Mouse (Mus musculus): ENCODE measurements around the gene Srd5a1. TPM values are rescaled to one million over a fixed set of nuclear protein-coding genes. Genes with fewer than 3 reads are reported as not detected.
"Not testable (repeated sequence)": the region's sequence is repeated elsewhere in the genome, so short reads cannot be mapped to it uniquely, and the experiment has no call there.

Gene Srd5a1
- polyA plus RNA-seq, 1 experiment from 2014 or later: 24.9 TPM

DNA sequence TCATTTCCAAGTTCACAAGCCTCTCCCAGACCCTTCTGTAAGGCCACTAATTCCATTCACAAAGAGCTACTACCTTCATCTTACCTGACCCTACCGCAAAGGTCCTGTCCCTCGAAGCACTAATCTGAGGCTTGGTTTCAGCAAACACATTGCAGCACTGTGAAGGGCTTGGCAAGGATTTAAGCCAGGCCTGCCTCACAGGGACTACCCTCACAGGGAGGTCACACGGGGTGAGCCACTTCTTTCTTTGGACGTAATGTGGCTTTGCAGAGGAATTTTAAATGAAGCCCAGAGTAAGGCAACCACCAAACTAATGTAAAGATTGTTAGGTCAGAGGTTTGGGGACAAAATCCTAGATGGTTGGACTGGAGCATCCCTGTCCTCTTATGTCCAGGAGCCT lies 29.3 kb upstream of the Srd5a1 start:
- Histone ChIP-seq H3K4me1 (ENCODE audit: control insufficient read depth, insufficient read depth, low read length) (no peaks in the 10 kb centered on the region), H3K36me3 (ENCODE audit: control insufficient read depth, insufficient read depth, low read length) (peaks cover 7% of the 10 kb centered on the region), H3K4me3 (ENCODE audit: low read depth, low read length) (no peak overlapping the region), H3K27ac (ENCODE audit: low read depth, low read length) (no peak overlapping the region), H3K9me3 (ENCODE audit: control insufficient read depth, low read length) (no peaks in the 10 kb centered on the region), H3K9ac (ENCODE audit: low read length) (no peak overlapping the region), H3K27me3 (ENCODE audit: control insufficient read depth, insufficient read depth, low read length) (no peaks in the 10 kb centered on the region), H3K4me2 (no peak overlapping the region)
- ATAC-seq (ENCODE audit: low FRiP score) (no peak), DNase-seq (ENCODE audit: low spot score, missing footprints) (no peak)
- WGBS: 81% methylated on average over 4 of the region's 4 CpGs

DNA sequence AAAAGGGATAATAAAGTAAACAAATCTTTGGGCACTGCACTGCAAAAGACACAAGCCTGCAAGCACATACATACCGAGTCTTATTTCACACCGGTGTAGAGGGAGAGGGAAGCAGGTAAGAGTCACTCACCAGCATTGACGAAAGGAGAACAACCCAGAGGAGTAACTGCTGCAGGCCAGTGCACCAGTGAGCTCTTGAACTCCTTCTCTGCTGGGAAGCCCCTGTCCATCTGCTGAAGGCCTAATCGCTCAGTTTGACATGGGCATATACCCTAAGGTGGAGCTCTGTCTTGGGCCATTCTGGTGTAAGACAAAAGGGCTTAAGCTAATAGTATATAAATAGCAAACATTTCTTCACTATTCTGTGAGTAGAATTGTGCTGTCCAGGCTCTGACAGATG lies 28.9 kb upstream of the Srd5a1 start:
- no peaks in the 10 kb centered on the region for H3K4me1 ChIP-seq (ENCODE audit: control insufficient read depth, insufficient read depth, low read length)
- DNase-seq (ENCODE audit: low spot score, missing footprints) (no peak), ATAC-seq (ENCODE audit: low FRiP score) (no peak)
- no peak overlapping the region for H3K4me3 ChIP-seq (ENCODE audit: low read depth, low read length)
- 94% methylated on average over 4 of the region's 4 CpGs for WGBS
- H3K9me3 ChIP-seq (ENCODE audit: control insufficient read depth, low read length): no peaks in the 10 kb centered on the region
- no peak overlapping the region for H3K9ac ChIP-seq (ENCODE audit: low read length)
- no peaks in the 10 kb centered on the region for H3K27me3 ChIP-seq (ENCODE audit: control insufficient read depth, insufficient read depth, low read length)
- H3K4me2 ChIP-seq: no peak overlapping the region
- peaks cover 11% of the 10 kb centered on the region for H3K36me3 ChIP-seq (ENCODE audit: control insufficient read depth, insufficient read depth, low read length)
- H3K27ac ChIP-seq (ENCODE audit: low read depth, low read length): no peak overlapping the region

DNA sequence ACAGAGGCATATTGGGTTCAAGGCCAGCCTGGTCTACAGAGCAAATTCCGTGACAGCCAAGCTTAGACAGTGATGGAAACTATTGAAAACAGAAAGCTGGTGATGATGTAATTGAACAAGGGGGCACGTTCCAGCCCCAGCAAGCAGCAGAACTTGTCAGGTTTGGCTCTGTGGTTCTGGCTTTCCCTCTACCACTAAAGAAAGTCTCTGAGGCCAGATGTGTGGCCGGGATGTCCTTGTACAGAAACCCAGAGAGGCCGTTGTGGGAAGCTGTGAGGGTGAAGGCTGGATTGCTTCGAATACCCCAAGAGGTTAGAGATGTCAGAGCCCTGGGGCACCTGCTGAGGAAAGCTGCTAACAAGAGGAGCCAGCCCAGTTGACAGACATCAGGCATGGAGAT lies 28.0 kb upstream of the Srd5a1 start:
- no peak for ATAC-seq (ENCODE audit: low FRiP score)
- Histone ChIP-seq H3K36me3 (ENCODE audit: control insufficient read depth, insufficient read depth, low read length) (peaks cover 20% of the 10 kb centered on the region), H3K4me2 (no peak overlapping the region), H3K27ac (ENCODE audit: low read depth, low read length) (no peak overlapping the region), H3K4me3 (ENCODE audit: low read depth, low read length) (no peak overlapping the region), H3K27me3 (ENCODE audit: control insufficient read depth, insufficient read depth, low read length) (no peaks in the 10 kb centered on the region), H3K9ac (ENCODE audit: low read length) (no peak overlapping the region), H3K4me1 (ENCODE audit: control insufficient read depth, insufficient read depth, low read length) (no peaks in the 10 kb centered on the region), H3K9me3 (ENCODE audit: control insufficient read depth, low read length) (no peaks in the 10 kb centered on the region)
- no peak for DNase-seq (ENCODE audit: low spot score, missing footprints)
- 90% methylated on average over 5 of the region's 5 CpGs for WGBS

DNA sequence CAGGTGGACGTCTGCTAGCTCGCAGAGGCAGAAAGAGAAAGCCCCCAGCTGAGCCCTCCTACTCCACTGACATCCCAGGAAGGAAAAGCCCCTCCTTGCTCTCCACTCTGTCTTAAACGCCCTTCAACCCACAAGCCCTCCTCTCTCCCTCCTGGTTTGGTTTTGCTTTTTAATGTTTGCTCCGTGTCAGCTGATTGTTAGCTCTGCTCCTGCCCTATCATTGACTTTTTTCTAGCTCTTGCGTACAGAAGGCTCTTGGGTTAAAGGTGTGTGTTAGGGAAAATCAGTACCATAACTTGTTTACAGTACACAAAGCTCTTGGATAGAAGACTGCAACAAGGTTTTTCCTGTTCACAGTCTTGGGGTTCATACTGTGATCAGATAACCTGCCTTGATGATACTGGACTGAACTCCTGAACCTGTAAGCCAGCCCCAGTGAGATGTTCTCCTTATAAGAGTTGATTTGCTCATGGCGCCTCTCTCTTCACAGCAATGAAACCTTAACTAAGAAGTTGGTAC lies 26.9 kb upstream of the Srd5a1 start:
- no peak for DNase-seq (ENCODE audit: low spot score, missing footprints)
- 81% methylated on average over 6 of the region's 6 CpGs for WGBS
- Histone ChIP-seq H3K27ac (ENCODE audit: low read depth, low read length) (no peak overlapping the region), H3K4me3 (ENCODE audit: low read depth, low read length) (no peak overlapping the region), H3K9me3 (ENCODE audit: control insufficient read depth, low read length) (no peaks in the 10 kb centered on the region), H3K4me2 (no peak overlapping the region), H3K36me3 (ENCODE audit: control insufficient read depth, insufficient read depth, low read length) (peaks cover 26% of the 10 kb centered on the region), H3K4me1 (ENCODE audit: control insufficient read depth, insufficient read depth, low read length) (no peaks in the 10 kb centered on the region), H3K27me3 (ENCODE audit: control insufficient read depth, insufficient read depth, low read length) (no peaks in the 10 kb centered on the region), H3K9ac (ENCODE audit: low read length) (no peak overlapping the region)
- ATAC-seq (ENCODE audit: low FRiP score): no peak

DNA sequence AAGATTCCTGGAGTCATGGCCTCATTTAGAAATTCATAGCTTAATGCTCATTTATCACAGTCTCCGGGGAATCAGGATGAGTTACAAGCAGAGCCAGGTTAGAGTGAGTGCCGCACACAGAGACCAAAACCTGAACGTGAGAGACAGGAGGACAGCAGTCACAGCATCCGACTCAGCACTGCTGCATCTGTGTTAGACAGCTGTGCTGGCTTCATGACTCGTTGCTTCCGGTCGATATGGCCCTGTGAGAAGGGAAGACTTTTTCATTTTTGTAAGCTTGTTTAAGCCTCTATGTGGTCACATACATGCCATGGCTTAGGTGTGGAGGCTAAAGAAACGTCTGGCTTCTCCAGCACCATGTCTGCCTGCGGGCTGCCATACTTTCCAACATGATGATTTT lies 26.4 kb upstream of the Srd5a1 start:
- Histone ChIP-seq H3K9me3 (ENCODE audit: control insufficient read depth, low read length) (no peaks in the 10 kb centered on the region), H3K4me3 (ENCODE audit: low read depth, low read length) (no peak overlapping the region), H3K27me3 (ENCODE audit: control insufficient read depth, insufficient read depth, low read length) (no peaks in the 10 kb centered on the region), H3K36me3 (ENCODE audit: control insufficient read depth, insufficient read depth, low read length) (peaks cover 27% of the 10 kb centered on the region), H3K4me1 (ENCODE audit: control insufficient read depth, insufficient read depth, low read length) (no peaks in the 10 kb centered on the region), H3K27ac (ENCODE audit: low read depth, low read length) (no peak overlapping the region), H3K4me2 (no peak overlapping the region), H3K9ac (ENCODE audit: low read length) (no peak overlapping the region)
- ATAC-seq (ENCODE audit: low FRiP score): no peak
- 88% methylated on average over 9 of the region's 9 CpGs for WGBS
- DNase-seq (ENCODE audit: low spot score, missing footprints): no peak

DNA sequence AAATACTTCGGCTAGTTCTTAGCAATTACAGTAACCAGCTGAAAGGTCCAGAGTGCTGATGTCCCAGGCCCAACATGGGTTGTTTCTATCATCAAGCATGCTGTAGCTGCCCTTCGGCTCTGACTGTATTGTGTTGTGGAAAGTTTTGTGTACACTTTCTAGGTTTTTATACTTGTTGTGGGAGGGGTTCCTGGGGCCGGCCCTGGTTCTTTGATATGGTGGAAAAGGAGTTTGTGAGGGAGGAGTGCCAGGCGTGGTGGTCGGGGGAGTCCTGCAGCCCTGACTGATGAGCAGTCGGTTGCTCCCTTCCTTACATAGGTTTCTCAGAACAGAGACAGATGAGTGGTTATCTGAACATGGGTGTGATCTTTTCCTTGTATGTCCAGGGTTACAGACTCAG lies 25.6 kb upstream of the Srd5a1 start:
- H3K9ac ChIP-seq (ENCODE audit: low read length): no peak overlapping the region
- H3K4me3 ChIP-seq (ENCODE audit: low read depth, low read length): no peak overlapping the region
- no peaks in the 10 kb centered on the region for H3K4me1 ChIP-seq (ENCODE audit: control insufficient read depth, insufficient read depth, low read length)
- H3K4me2 ChIP-seq: no peak overlapping the region
- H3K27me3 ChIP-seq (ENCODE audit: control insufficient read depth, insufficient read depth, low read length): no peaks in the 10 kb centered on the region
- H3K9me3 ChIP-seq (ENCODE audit: control insufficient read depth, low read length): no peaks in the 10 kb centered on the region
- no peak overlapping the region for H3K27ac ChIP-seq (ENCODE audit: low read depth, low read length)
- ATAC-seq (ENCODE audit: low FRiP score): no peak
- no peak for DNase-seq (ENCODE audit: low spot score, missing footprints)
- peaks cover 30% of the 10 kb centered on the region for H3K36me3 ChIP-seq (ENCODE audit: control insufficient read depth, insufficient read depth, low read length)
- 93% methylated on average over 6 of the region's 6 CpGs for WGBS

DNA sequence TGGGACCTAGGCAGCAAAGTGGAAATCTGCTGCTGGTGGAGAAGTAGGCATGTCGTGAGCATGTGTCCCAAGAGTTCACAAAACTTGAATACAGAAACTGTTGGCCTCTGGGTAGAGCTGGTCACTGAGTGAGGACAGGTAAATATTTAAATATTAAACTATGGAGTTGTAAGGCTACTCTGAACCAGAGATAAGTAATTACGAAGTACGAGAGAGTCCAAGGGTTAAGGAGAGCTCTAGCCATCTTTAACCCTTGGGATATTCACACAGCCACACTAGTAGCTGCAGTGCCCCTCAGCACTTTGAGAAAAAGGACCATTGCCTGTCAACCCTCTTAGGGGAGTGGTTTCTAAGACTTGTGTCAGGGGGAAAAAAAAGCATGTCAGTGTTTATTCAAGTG lies 25.1 kb upstream of the Srd5a1 start:
- Histone ChIP-seq H3K4me1 (ENCODE audit: control insufficient read depth, insufficient read depth, low read length) (no peaks in the 10 kb centered on the region), H3K36me3 (ENCODE audit: control insufficient read depth, insufficient read depth, low read length) (peaks cover 34% of the 10 kb centered on the region), H3K4me2 (no peak overlapping the region), H3K9ac (ENCODE audit: low read length) (no peak overlapping the region), H3K4me3 (ENCODE audit: low read depth, low read length) (no peak overlapping the region), H3K9me3 (ENCODE audit: control insufficient read depth, low read length) (no peaks in the 10 kb centered on the region), H3K27ac (ENCODE audit: low read depth, low read length) (no peak overlapping the region), H3K27me3 (ENCODE audit: control insufficient read depth, insufficient read depth, low read length) (no peaks in the 10 kb centered on the region)
- no peak for ATAC-seq (ENCODE audit: low FRiP score)
- no peak for DNase-seq (ENCODE audit: low spot score, missing footprints)
- 90% methylated on average over 3 of the region's 3 CpGs for WGBS

DNA sequence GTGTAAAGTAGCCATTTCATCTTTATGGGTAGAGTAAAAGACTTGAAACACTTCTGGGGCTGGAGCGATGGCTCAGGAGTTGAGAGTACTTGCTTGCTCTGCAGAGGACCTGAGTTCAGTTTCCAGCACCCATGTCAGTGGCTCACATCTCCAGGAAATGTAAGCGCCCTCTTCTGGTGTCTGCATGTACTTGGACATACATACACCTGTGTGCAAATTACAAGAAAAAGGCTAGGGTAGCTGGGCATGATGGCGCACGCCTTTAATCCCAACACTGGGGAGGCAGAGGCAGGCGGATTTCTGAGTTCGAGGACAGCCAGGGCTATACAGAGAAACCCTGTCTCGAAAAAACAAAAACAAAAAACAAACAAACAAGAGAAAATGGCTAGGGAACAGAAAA lies 24.6 kb upstream of the Srd5a1 start:
- peaks cover 34% of the 10 kb centered on the region for H3K36me3 ChIP-seq (ENCODE audit: control insufficient read depth, insufficient read depth, low read length)
- WGBS: 92% methylated on average over 7 of the region's 7 CpGs
- H3K4me2 ChIP-seq; H3K4me3 ChIP-seq (ENCODE audit: low read depth, low read length); DNase-seq (ENCODE audit: low spot score, missing footprints); H3K27me3 ChIP-seq (ENCODE audit: control insufficient read depth, insufficient read depth, low read length); H3K9ac ChIP-seq (ENCODE audit: low read length); H3K9me3 ChIP-seq (ENCODE audit: control insufficient read depth, low read length); H3K4me1 ChIP-seq (ENCODE audit: control insufficient read depth, insufficient read depth, low read length); H3K27ac ChIP-seq (ENCODE audit: low read depth, low read length); ATAC-seq (ENCODE audit: low FRiP score): not testable (repeated sequence)

DNA sequence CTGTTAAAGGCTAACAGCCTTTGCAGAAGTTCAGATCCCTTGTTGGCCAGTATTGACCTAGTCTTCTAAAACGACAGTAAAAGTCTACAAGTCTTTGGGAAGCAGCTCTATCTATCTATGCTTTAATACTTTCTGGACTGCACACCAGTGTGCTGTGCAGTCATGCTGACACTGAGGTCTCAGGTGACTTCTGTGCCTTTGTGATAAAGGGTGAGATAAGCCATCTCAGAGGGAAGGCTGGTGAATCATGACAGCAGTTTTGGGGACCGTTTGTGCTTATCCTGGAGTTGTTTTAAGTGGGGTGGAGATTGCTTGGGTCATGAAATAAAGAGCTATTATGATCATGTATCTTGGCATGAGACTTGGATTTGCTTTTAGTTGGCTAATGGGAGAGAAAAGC lies 22.7 kb upstream of the Srd5a1 start:
- no peaks in the 10 kb centered on the region for H3K27me3 ChIP-seq (ENCODE audit: control insufficient read depth, insufficient read depth, low read length)
- ATAC-seq (ENCODE audit: low FRiP score) (no peak), DNase-seq (ENCODE audit: low spot score, missing footprints) (no peak)
- H3K9me3 ChIP-seq (ENCODE audit: control insufficient read depth, low read length): no peaks in the 10 kb centered on the region
- WGBS: 90% methylated on average over 2 of the region's 2 CpGs
- no peak overlapping the region for H3K4me2 ChIP-seq
- no peak overlapping the region for H3K27ac ChIP-seq (ENCODE audit: low read depth, low read length)
- H3K4me1 ChIP-seq (ENCODE audit: control insufficient read depth, insufficient read depth, low read length): no peaks in the 10 kb centered on the region
- H3K9ac ChIP-seq (ENCODE audit: low read length): no peak overlapping the region
- H3K4me3 ChIP-seq (ENCODE audit: low read depth, low read length): no peak overlapping the region
- H3K36me3 ChIP-seq (ENCODE audit: control insufficient read depth, insufficient read depth, low read length): peaks cover 44% of the 10 kb centered on the region

DNA sequence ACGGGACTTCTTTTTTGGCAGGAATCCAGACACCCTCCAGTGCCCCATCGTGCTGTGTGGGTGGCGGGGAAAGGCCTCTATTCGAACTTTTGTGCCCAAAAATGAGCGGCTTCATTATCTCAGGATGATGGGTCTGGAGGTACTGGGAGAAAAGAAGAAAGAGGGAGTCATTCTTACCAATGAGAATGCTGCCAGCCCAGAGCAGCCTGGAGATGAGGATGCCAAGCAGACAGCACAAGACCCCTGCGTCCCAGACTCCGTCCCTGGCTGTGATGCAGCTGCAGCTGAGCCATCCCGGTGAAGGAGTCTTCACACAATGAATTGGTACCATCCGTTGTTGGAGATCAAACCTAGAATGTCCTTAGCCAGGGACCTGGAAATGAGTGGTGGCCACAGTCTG lies 22.3 kb upstream of the Srd5a1 start:
- no peak overlapping the region for H3K4me3 ChIP-seq (ENCODE audit: low read depth, low read length)
- peaks cover 47% of the 10 kb centered on the region for H3K36me3 ChIP-seq (ENCODE audit: control insufficient read depth, insufficient read depth, low read length)
- H3K4me1 ChIP-seq (ENCODE audit: control insufficient read depth, insufficient read depth, low read length): no peaks in the 10 kb centered on the region
- no peaks in the 10 kb centered on the region for H3K27me3 ChIP-seq (ENCODE audit: control insufficient read depth, insufficient read depth, low read length)
- no peak overlapping the region for H3K27ac ChIP-seq (ENCODE audit: low read depth, low read length)
- 93% methylated on average over 9 of the region's 9 CpGs for WGBS
- H3K9ac ChIP-seq (ENCODE audit: low read length): no peak overlapping the region
- H3K4me2 ChIP-seq: no peak overlapping the region
- no peak for ATAC-seq (ENCODE audit: low FRiP score)
- no peak for DNase-seq (ENCODE audit: low spot score, missing footprints)
- no peaks in the 10 kb centered on the region for H3K9me3 ChIP-seq (ENCODE audit: control insufficient read depth, low read length)

Data from midbrain, embryonic 11.5 days (tissue).